Mouse (Mus musculus) heart, postnatal 0 days (tissue): ENCODE data around the gene Pard3b. TPM values are rescaled to one million over a fixed set of nuclear protein-coding genes. Genes with fewer than 3 reads are reported as not detected.
A peak's percentile ranks its signal among the peaks of the same experiment; 100 is the strongest.

ENCODE experiments used
- ATAC-seq: fragments of 200-750 bp; cut with Nextera tagmentation; 2 replicates; pipeline ENCODE4 v1.8.0; 2017; ENCODE audit warnings: low read depth, moderate number of reproducible peaks, moderate library complexity; ENCODE audit not compliant: insufficient read depth
- DNase-seq: peaks from one replicate; pipeline ENCODE4 v3.0.0-alpha.2; 2016; ENCODE audit warnings: low spot score
- H3K27ac ChIP-seq: fragments of 300-500 bp; sonication (generic); 2 replicates; pipeline ENCODE4 v1.5.1; 2014; ENCODE audit warnings: low read depth, mild to moderate bottlenecking
- H3K27me3 ChIP-seq: fragments of 300-500 bp; sonication (generic); 2 replicates; pipeline ENCODE4 v1.6.1; 2014; ENCODE audit warnings: low read length, mixed read lengths; ENCODE audit not compliant: control insufficient read depth, insufficient read depth
- H3K36me3 ChIP-seq: fragments of 300-500 bp; sonication (generic); replicated peaks from 2 replicates; pipeline ENCODE4 v1.6.1; 2014; ENCODE audit warnings: low read length, mixed read lengths; ENCODE audit not compliant: control insufficient read depth, insufficient read depth
- H3K4me1 ChIP-seq: fragments of 300-500 bp; sonication (generic); 2 replicates; pipeline ENCODE4 v1.6.1; 2014; ENCODE audit warnings: antibody characterized with exemption; ENCODE audit not compliant: control insufficient read depth, insufficient read depth
- H3K4me2 ChIP-seq: fragments of 300-500 bp; sonication (generic); 2 replicates; pipeline ENCODE4 v1.6.1; 2014; ENCODE audit warnings: low read depth, mild to moderate bottlenecking, low read length, moderate library complexity
- H3K4me3 ChIP-seq: fragments of 300-500 bp; sonication (generic); 2 replicates; pipeline ENCODE4 v1.5.1; 2014; ENCODE audit warnings: low read depth, low read length
- H3K9ac ChIP-seq: fragments of 300-500 bp; sonication (generic); replicated peaks from 2 replicates; pipeline ENCODE4 v1.6.1; 2014; ENCODE audit warnings: low read depth, low read length, mixed read lengths
- H3K9me3 ChIP-seq: fragments of 300-500 bp; sonication (generic); replicated peaks from 2 replicates; pipeline ENCODE4 v1.6.1; 2016; ENCODE audit warnings: low read length; ENCODE audit not compliant: control insufficient read depth
- CTCF ChIP-seq: IDR thresholded peaks from 2 replicates; pipeline ENCODE4 v1.5.1; 2016; ENCODE audit warnings: antibody characterized with exemption, control low read depth, low read depth
- EP300 ChIP-seq: IDR thresholded peaks from 2 replicates; pipeline ENCODE4 v1.6.1; 2016; ENCODE audit warnings: antibody characterized with exemption, low read depth
- WGBS: fragments of 180-500 bp; shearing (Covaris S2); extraction: QIAGEN DNeasy Blood & Tissue Kit; methylation state at CpG from one replicate; pipeline ENCODE4 v1.1.7; 2014; 5-methylcytosine and 5-hydroxymethylcytosine counted together
- polyA plus RNA-seq: library from polyadenylated mRNA; unstranded; fragments of >200 nt; fragmentation: Nextera tagmentation; extraction: Ambion mirVana; gene quantifications from 2 replicates; pipeline ENCODE4 v1.2.1, GENCODE M21; 2015
- total RNA-seq: library from RNA; depleted of rRNA; stranded (reverse); fragments of >200 nt; gene quantifications from 2 replicates; pipeline ENCODE4 v1.2.3, GENCODE M21; 2014; ENCODE audit warnings: low replicate concordance

Pard3b gene
- total and polyA plus RNA-seq, 2 experiments from 2014 or later = 8.4 to 8.9 TPM

- WGBS = 20% methylated on average over 14 of the region's 14 CpGs
- Histone ChIP-seq H3K36me3 (no peaks in the 10 kb centered on the region), H3K9ac (no peak overlapping the region), H3K4me2 (peak overlapping the region; percentile 34; the same call in 1 of the 2 replicates), H3K27ac (no peak overlapping the region), H3K27me3 (no peaks in the 10 kb centered on the region), H3K4me3 (no peak overlapping the region), H3K9me3 (no peaks in the 10 kb centered on the region), H3K4me1 (peaks cover 9% of the 10 kb centered on the region; the same call in 1 of the 2 replicates)
- ATAC-seq (no peak), DNase-seq (no peak)
- TF ChIP-seq EP300 = no peak
- TF ChIP-seq CTCF = no peak
Measured at GRCm38 (mm10) chr1:62382807-62383514, 744.3 kb downstream of the Pard3b start.

GRCm38 (mm10) chr1:62384241-62384640 is 745.6 kb downstream of the Pard3b start:
- 94% methylated on average over 1 of the region's 1 CpGs for WGBS
- H3K4me3 ChIP-seq = no peak overlapping the region

GRCm38 (mm10) chr1:62388013-62388412 is 749.4 kb downstream of the Pard3b start:
- DNase-seq (no peak), ATAC-seq (no peak)
- TF ChIP-seq EP300 (no peak), CTCF (no peak)
- 76% methylated on average over 4 of the region's 4 CpGs for WGBS
- H3K9ac ChIP-seq = no peak overlapping the region
- no peaks in the 10 kb centered on the region for H3K9me3 ChIP-seq
- H3K36me3 ChIP-seq = no peaks in the 10 kb centered on the region
- H3K4me1 ChIP-seq = no peaks in the 10 kb centered on the region
- no peak overlapping the region for H3K4me3 ChIP-seq
- H3K27me3 ChIP-seq = no peaks in the 10 kb centered on the region
- H3K27ac ChIP-seq = no peak overlapping the region
- no peak overlapping the region for H3K4me2 ChIP-seq

More at GRCm38 (mm10) chr1:62384241-62384640, 745.6 kb downstream of the Pard3b start:
- DNase-seq = no peak
- TF ChIP-seq EP300 (no peak), CTCF (no peak)
- Histone ChIP-seq H3K9ac (no peak overlapping the region), H3K4me1 (peaks cover 9% of the 10 kb centered on the region; the same call in 1 of the 2 replicates), H3K4me2 (no peak overlapping the region), H3K9me3 (no peaks in the 10 kb centered on the region), H3K27me3 (no peaks in the 10 kb centered on the region), H3K36me3 (no peaks in the 10 kb centered on the region), H3K27ac (no peak overlapping the region)
- no peak for ATAC-seq

- no peaks in the 10 kb centered on the region for H3K36me3 ChIP-seq
- H3K27me3 ChIP-seq = no peaks in the 10 kb centered on the region
- H3K4me2 ChIP-seq = no peak overlapping the region
- H3K4me3 ChIP-seq = no peak overlapping the region
- DNase-seq = no peak
- 52% methylated on average over 4 of the region's 4 CpGs for WGBS
- TF ChIP-seq EP300 = no peak
- TF ChIP-seq CTCF = no peak
- H3K9me3 ChIP-seq = no peaks in the 10 kb centered on the region
- no peak overlapping the region for H3K9ac ChIP-seq
- H3K27ac ChIP-seq = no peak overlapping the region
- ATAC-seq = no peak
- no peaks in the 10 kb centered on the region for H3K4me1 ChIP-seq
Measured at GRCm38 (mm10) chr1:62392863-62393262, 754.2 kb downstream of the Pard3b start.

DNA sequence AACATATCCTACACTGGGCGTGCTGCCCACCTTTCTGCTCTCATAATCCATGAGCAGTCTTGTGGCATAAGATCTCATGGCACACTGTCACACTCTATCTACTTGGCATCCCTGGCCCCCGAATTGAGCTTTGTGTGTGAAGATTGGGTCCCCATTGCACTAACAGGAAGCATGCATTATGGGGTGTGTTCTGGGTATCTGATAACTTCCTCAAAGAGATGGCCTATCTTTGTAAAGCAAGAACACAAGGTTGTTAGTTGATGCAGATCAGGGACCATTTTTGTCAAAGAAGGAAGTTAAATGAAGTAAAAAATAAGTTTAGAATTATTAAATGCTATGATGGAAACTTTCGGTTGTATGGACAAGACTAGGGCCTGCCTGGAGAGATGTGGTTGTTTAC is 755.9 kb downstream of the Pard3b start:
- no peak overlapping the region for H3K27ac ChIP-seq
- no peak overlapping the region for H3K4me2 ChIP-seq
- 84% methylated on average over 3 of the region's 3 CpGs for WGBS
- no peaks in the 10 kb centered on the region for H3K4me1 ChIP-seq
- TF ChIP-seq EP300 (no peak), CTCF (no peak)
- H3K4me3 ChIP-seq = no peak overlapping the region
- ATAC-seq = no peak
- H3K27me3 ChIP-seq = no peaks in the 10 kb centered on the region
- H3K9me3 ChIP-seq = no peaks in the 10 kb centered on the region
- no peaks in the 10 kb centered on the region for H3K36me3 ChIP-seq
- no peak for DNase-seq
- no peak overlapping the region for H3K9ac ChIP-seq

GRCm38 (mm10) chr1:62398261-62398660 is 759.6 kb downstream of the Pard3b start:
- Histone ChIP-seq H3K4me2 (no peak overlapping the region), H3K27ac (no peak overlapping the region), H3K9me3 (no peaks in the 10 kb centered on the region), H3K27me3 (no peaks in the 10 kb centered on the region), H3K9ac (no peak overlapping the region), H3K4me3 (no peak overlapping the region), H3K4me1 (no peaks in the 10 kb centered on the region), H3K36me3 (no peaks in the 10 kb centered on the region)
- 23% methylated on average over 3 of the region's 3 CpGs for WGBS
- DNase-seq (no peak), ATAC-seq (no peak)
- TF ChIP-seq EP300 (no peak), CTCF (no peak)
